Mouse (Mus musculus) cortical plate, adult 2 months (tissue): Measurements from ENCODE around the gene Cant1.

ENCODE experiments used
- CTCF ChIP-seq: fragments of 200-500 bp; IDR thresholded peaks from 2 replicates; pipeline ENCODE4 v1.5.1; 2011; ENCODE audit warnings: mild to moderate bottlenecking, control low read depth, low read length; ENCODE audit not compliant: insufficient read depth; ENCODE audit errors: extremely low read depth
- POLR2A ChIP-seq: fragments of 200-500 bp; IDR thresholded peaks from 2 replicates; pipeline ENCODE4 v1.6.1; 2011; ENCODE audit warnings: mild to moderate bottlenecking, low read length, control low read depth; ENCODE audit not compliant: insufficient read depth; ENCODE audit errors: extremely low read depth

DNA sequence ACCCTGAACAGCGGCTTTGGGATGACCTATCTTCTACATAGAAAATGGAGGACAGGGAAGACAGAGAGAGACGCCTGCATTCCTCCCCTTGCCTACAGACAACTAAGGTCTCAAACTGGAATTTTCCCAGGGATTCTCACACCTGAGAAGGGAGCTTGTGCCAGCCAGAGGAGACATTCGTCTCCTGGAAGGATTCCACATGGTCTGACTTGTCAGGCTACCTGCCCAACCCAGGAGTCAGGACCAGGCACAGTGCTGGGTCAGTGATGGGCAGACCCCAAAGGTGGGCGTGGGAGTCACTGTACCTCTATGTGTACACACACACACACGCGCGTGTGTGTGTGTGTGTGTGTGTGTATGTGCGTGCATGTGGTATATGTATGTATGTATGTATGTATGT, 13.6 kb downstream of the Cant1 start:
- TF ChIP-seq POLR2A: no peak
- TF ChIP-seq CTCF: no peak
